Mouse (Mus musculus): ENCODE results near the gene Armh3. TPM values are rescaled to one million over a fixed set of nuclear protein-coding genes. Genes with fewer than 3 reads are reported as not detected.

The Armh3 gene
- polyA plus RNA-seq, 1 experiment from 2014 or later, result 21.4 TPM

- no peaks in the 10 kb centered on the region for H3K9me3 ChIP-seq (ENCODE audit: control insufficient read depth, low read length)
- no peaks in the 10 kb centered on the region for H3K36me3 ChIP-seq (ENCODE audit: control insufficient read depth, insufficient read depth, low read length)
- no peaks in the 10 kb centered on the region for H3K27me3 ChIP-seq (replicated peaks; ENCODE audit: control insufficient read depth, insufficient read depth, low read length)
- H3K27ac ChIP-seq (ENCODE audit: low read depth, low read length), result no peak overlapping the region
- no peak overlapping the region for H3K4me3 ChIP-seq (ENCODE audit: low read length)
- H3K4me2 ChIP-seq (ENCODE audit: low read length), result no peak overlapping the region
- no peak for ATAC-seq
- H3K4me1 ChIP-seq (ENCODE audit: control insufficient read depth, insufficient read depth, low read depth, low read length), result peaks cover 3% of the 10 kb centered on the region; the same call in 1 of the 2 replicates
- peak overlapping the region; percentile 13; the same call in 1 of the 2 replicates for H3K9ac ChIP-seq (ENCODE audit: low read depth, low read length)
- WGBS, result 70% methylated on average over 8 of the region's 8 CpGs
These were observed 142.9 kb downstream of the Armh3 start for GRCm38 (mm10) chr19:45855284-45855920.

GRCm38 (mm10) chr19:45854521-45854920, 143.8 kb downstream of the Armh3 start:
- 62% methylated on average over 7 of the region's 7 CpGs for WGBS
- H3K27me3 ChIP-seq (replicated peaks; ENCODE audit: control insufficient read depth, insufficient read depth, low read length), result no peaks in the 10 kb centered on the region
- peaks cover 3% of the 10 kb centered on the region; the same call in 1 of the 2 replicates for H3K4me1 ChIP-seq (ENCODE audit: control insufficient read depth, insufficient read depth, low read depth, low read length)
- no peak overlapping the region for H3K27ac ChIP-seq (ENCODE audit: low read depth, low read length)
- peak; percentile 67 for ATAC-seq
- no peaks in the 10 kb centered on the region for H3K9me3 ChIP-seq (ENCODE audit: control insufficient read depth, low read length)
- no peaks in the 10 kb centered on the region for H3K36me3 ChIP-seq (ENCODE audit: control insufficient read depth, insufficient read depth, low read length)
- no peak overlapping the region for H3K9ac ChIP-seq (ENCODE audit: low read depth, low read length)
- no peak overlapping the region for H3K4me3 ChIP-seq (ENCODE audit: low read length)
- no peak overlapping the region for H3K4me2 ChIP-seq (ENCODE audit: low read length)

GRCm38 (mm10) chr19:45847733-45848093, 150.6 kb downstream of the Armh3 start:
- Histone ChIP-seq H3K4me1 (ENCODE audit: control insufficient read depth, insufficient read depth, low read depth, low read length) (no peaks in the 10 kb centered on the region), H3K4me2 (ENCODE audit: low read length) (no peak overlapping the region), H3K27me3 (replicated peaks; ENCODE audit: control insufficient read depth, insufficient read depth, low read length) (no peaks in the 10 kb centered on the region), H3K9ac (ENCODE audit: low read depth, low read length) (no peak overlapping the region), H3K9me3 (ENCODE audit: control insufficient read depth, low read length) (no peaks in the 10 kb centered on the region), H3K27ac (ENCODE audit: low read depth, low read length) (no peak overlapping the region), H3K36me3 (ENCODE audit: control insufficient read depth, insufficient read depth, low read length) (no peaks in the 10 kb centered on the region), H3K4me3 (ENCODE audit: low read length) (no peak overlapping the region)
- WGBS, result 93% methylated on average over 4 of the region's 4 CpGs
- no peak for ATAC-seq

GRCm38 (mm10) chr19:45847016-45847732, 151.1 kb downstream of the Armh3 start:
- Histone ChIP-seq H3K9me3 (ENCODE audit: control insufficient read depth, low read length) (no peaks in the 10 kb centered on the region), H3K9ac (ENCODE audit: low read depth, low read length) (no peak overlapping the region), H3K27ac (ENCODE audit: low read depth, low read length) (no peak overlapping the region), H3K4me2 (ENCODE audit: low read length) (no peak overlapping the region), H3K4me3 (ENCODE audit: low read length) (no peak overlapping the region), H3K36me3 (ENCODE audit: control insufficient read depth, insufficient read depth, low read length) (no peaks in the 10 kb centered on the region), H3K4me1 (ENCODE audit: control insufficient read depth, insufficient read depth, low read depth, low read length) (no peaks in the 10 kb centered on the region), H3K27me3 (replicated peaks; ENCODE audit: control insufficient read depth, insufficient read depth, low read length) (no peaks in the 10 kb centered on the region)
- WGBS, result 92% methylated on average over 3 of the region's 3 CpGs
- ATAC-seq, result no peak

DNA sequence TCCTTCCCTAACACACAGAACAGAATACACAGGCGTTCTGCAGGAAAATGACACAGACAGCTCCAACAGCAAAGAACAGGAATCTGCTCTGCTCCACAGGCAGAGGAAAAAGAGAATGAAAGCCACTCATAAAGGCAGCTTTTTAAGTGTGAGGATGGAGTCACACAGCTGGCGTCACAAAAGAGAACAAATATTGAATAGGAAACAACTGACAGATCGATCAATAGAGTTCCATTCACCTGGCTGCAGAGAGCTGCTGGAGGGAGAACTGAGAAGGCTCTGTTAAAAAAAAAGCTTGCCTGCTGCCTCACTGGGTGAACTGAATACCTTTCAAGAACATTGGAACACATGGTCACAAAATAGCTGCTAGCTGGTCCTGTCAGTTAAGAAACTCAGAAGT, 154.1 kb downstream of the Armh3 start:
- no peak for ATAC-seq
- Histone ChIP-seq H3K9me3 (ENCODE audit: control insufficient read depth, low read length) (no peaks in the 10 kb centered on the region), H3K27me3 (replicated peaks; ENCODE audit: control insufficient read depth, insufficient read depth, low read length) (no peaks in the 10 kb centered on the region), H3K4me2 (ENCODE audit: low read length) (no peak overlapping the region), H3K9ac (ENCODE audit: low read depth, low read length) (no peak overlapping the region), H3K4me1 (ENCODE audit: control insufficient read depth, insufficient read depth, low read depth, low read length) (no peaks in the 10 kb centered on the region), H3K4me3 (ENCODE audit: low read length) (no peak overlapping the region), H3K27ac (ENCODE audit: low read depth, low read length) (no peak overlapping the region), H3K36me3 (ENCODE audit: control insufficient read depth, insufficient read depth, low read length) (no peaks in the 10 kb centered on the region)
- 27% methylated on average over 3 of the region's 3 CpGs for WGBS

- ATAC-seq, result no peak
- Histone ChIP-seq H3K27ac (ENCODE audit: low read depth, low read length) (no peak overlapping the region), H3K4me1 (ENCODE audit: control insufficient read depth, insufficient read depth, low read depth, low read length) (no peaks in the 10 kb centered on the region), H3K4me2 (ENCODE audit: low read length) (no peak overlapping the region), H3K9ac (ENCODE audit: low read depth, low read length) (no peak overlapping the region), H3K9me3 (ENCODE audit: control insufficient read depth, low read length) (no peaks in the 10 kb centered on the region), H3K36me3 (ENCODE audit: control insufficient read depth, insufficient read depth, low read length) (no peaks in the 10 kb centered on the region), H3K4me3 (ENCODE audit: low read length) (no peak overlapping the region), H3K27me3 (replicated peaks; ENCODE audit: control insufficient read depth, insufficient read depth, low read length) (no peaks in the 10 kb centered on the region)
- 44% methylated on average over 10 of the region's 10 CpGs for WGBS
These were observed 154.9 kb downstream of the Armh3 start for GRCm38 (mm10) chr19:45843424-45843823.

DNA sequence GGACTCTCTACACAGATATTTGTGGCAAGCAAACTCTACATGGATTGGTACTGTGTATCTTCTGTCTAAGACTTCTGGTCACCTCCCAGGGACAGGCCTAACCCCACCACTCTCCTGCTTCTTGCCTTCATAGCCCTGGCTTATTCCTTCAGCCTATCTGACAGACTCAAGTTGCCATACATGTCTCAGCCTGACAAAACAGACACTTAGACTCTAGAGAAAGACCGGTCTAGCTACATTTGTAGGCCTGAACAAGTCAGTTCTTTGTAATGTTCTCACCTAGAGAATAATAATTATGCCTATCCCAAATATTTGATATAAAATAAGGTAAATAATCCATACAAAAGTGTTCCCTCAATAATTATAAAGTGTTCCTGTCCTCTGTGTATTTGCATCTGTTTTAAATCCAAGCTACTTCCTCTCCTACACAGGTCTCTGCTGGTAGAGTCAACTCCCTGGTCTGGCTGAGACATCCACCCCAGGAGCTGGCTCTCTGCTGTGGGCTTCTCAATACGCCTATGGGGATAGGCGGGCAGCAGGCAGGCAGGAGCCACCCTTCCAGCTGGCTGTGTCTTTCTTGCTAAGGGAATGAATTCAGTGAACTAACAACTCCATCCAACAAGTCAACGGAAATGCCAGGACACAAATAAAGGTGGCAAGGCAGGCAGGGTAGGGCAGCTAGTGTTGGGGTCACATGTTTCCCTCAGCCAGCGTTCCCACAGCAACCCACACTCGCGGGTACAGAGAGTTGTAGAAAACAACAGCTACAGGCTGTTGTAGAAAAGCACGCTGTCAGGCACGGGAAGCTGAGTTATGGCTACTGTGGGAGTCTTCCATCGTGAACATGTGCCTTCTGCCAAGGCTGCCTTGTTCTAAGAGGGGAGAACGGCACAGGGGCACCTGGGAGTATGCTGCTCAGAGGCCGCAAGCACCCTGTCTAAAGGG, 161.0 kb downstream of the Armh3 start:
- ATAC-seq, result peak; percentile 45; the same call in 1 of the 2 replicates
- Histone ChIP-seq H3K4me1 (ENCODE audit: control insufficient read depth, insufficient read depth, low read depth, low read length) (no peaks in the 10 kb centered on the region), H3K9me3 (ENCODE audit: control insufficient read depth, low read length) (no peaks in the 10 kb centered on the region), H3K36me3 (ENCODE audit: control insufficient read depth, insufficient read depth, low read length) (no peaks in the 10 kb centered on the region), H3K27ac (ENCODE audit: low read depth, low read length) (no peak overlapping the region), H3K4me2 (ENCODE audit: low read length) (no peak overlapping the region), H3K27me3 (replicated peaks; ENCODE audit: control insufficient read depth, insufficient read depth, low read length) (no peaks in the 10 kb centered on the region), H3K9ac (ENCODE audit: low read depth, low read length) (no peak overlapping the region), H3K4me3 (ENCODE audit: low read length) (no peak overlapping the region)
- WGBS, result 66% methylated on average over 12 of the region's 12 CpGs

- 70% methylated on average over 10 of the region's 10 CpGs for WGBS
- ATAC-seq, result no peak
- H3K27ac ChIP-seq (ENCODE audit: low read depth, low read length), result no peak overlapping the region
- H3K27me3 ChIP-seq (replicated peaks; ENCODE audit: control insufficient read depth, insufficient read depth, low read length), result no peaks in the 10 kb centered on the region
- no peaks in the 10 kb centered on the region for H3K4me1 ChIP-seq (ENCODE audit: control insufficient read depth, insufficient read depth, low read depth, low read length)
- H3K9ac ChIP-seq (ENCODE audit: low read depth, low read length), result no peak overlapping the region
- H3K4me2 ChIP-seq (ENCODE audit: low read length), result no peak overlapping the region
- H3K9me3 ChIP-seq (ENCODE audit: control insufficient read depth, low read length), result no peaks in the 10 kb centered on the region
- H3K4me3 ChIP-seq (ENCODE audit: low read length), result no peak overlapping the region
- H3K36me3 ChIP-seq (ENCODE audit: control insufficient read depth, insufficient read depth, low read length), result no peaks in the 10 kb centered on the region
These were observed 162.8 kb downstream of the Armh3 start for GRCm38 (mm10) chr19:45835490-45835889.

DNA sequence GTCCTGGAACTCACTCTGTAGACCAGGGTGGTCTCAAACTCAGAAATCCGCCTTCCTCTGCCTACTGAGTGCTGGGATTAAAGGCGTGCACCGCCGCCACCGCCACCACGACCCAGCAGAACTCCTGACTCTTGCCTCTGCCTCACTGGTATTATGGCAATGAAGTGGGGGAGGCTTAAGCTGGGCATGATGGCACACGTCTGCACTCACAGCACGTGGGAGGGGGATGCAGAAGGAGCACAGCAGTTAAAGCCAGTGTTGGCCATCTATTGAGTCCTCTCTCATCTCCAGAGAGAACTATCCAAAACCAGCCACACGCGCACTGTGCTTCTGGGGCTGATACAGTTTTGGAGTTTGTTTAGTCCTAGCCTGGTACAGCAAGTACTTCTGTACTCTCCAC, 164.6 kb downstream of the Armh3 start:
- no peak overlapping the region for H3K9ac ChIP-seq (ENCODE audit: low read depth, low read length)
- ATAC-seq, result no peak

More for the DNA sequence above, 164.6 kb downstream of the Armh3 start:
- 87% methylated on average over 10 of the region's 10 CpGs for WGBS
- Histone ChIP-seq H3K27me3 (replicated peaks; ENCODE audit: control insufficient read depth, insufficient read depth, low read length) (no peaks in the 10 kb centered on the region), H3K4me1 (ENCODE audit: control insufficient read depth, insufficient read depth, low read depth, low read length) (no peaks in the 10 kb centered on the region), H3K27ac (ENCODE audit: low read depth, low read length) (no peak overlapping the region), H3K36me3 (ENCODE audit: control insufficient read depth, insufficient read depth, low read length) (no peaks in the 10 kb centered on the region), H3K9me3 (ENCODE audit: control insufficient read depth, low read length) (no peaks in the 10 kb centered on the region), H3K4me2 (ENCODE audit: low read length) (no peak overlapping the region), H3K4me3 (ENCODE audit: low read length) (no peak overlapping the region)
